Mouse (Mus musculus) kidney, embryonic 16.5 days (tissue): ENCODE measurements at regions not wholly inside any gene's neighbourhood (a gene's known extent, or its start where the extent isn't known, plus 50 kb on each side); places are given as distances from the start of the nearest gene placed in this dataset.
A peak's percentile ranks its signal among the peaks of the same experiment; 100 is the strongest.
"Not testable (repeated sequence)": the region's sequence is repeated elsewhere in the genome, so short reads cannot be mapped to it uniquely, and the experiment has no call there.

ENCODE experiments used
- ATAC-seq: fragments of 200-750 bp; cut with Nextera tagmentation; 2 replicates; pipeline ENCODE4 v1.8.0; 2017; ENCODE audit warnings: moderate TSS enrichment; ENCODE audit not compliant: low FRiP score, low TSS enrichment
- H3K27ac ChIP-seq: fragments of 300-500 bp; sonication (generic); 2 replicates; pipeline ENCODE4 v1.5.1; 2014; ENCODE audit warnings: low read length
- H3K27me3 ChIP-seq: fragments of 300-500 bp; sonication (generic); 2 replicates; pipeline ENCODE4 v1.6.1; 2014; ENCODE audit warnings: low read length, control low read depth, mixed read lengths; ENCODE audit not compliant: insufficient read depth
- H3K36me3 ChIP-seq: fragments of 300-500 bp; sonication (generic); 2 replicates; pipeline ENCODE4 v1.6.1; 2014; ENCODE audit warnings: low read length, control low read depth, mixed read lengths; ENCODE audit not compliant: insufficient read depth
- H3K4me1 ChIP-seq: fragments of 300-500 bp; sonication (generic); 2 replicates; pipeline ENCODE4 v1.6.1; 2014; ENCODE audit warnings: low read length, control low read depth, mixed read lengths; ENCODE audit not compliant: insufficient read depth
- H3K4me2 ChIP-seq: fragments of 300-500 bp; sonication (generic); replicated peaks from 2 replicates; pipeline ENCODE4 v1.6.1; 2014; ENCODE audit warnings: low read depth, low read length
- H3K4me3 ChIP-seq: fragments of 300-500 bp; sonication (generic); 2 replicates; pipeline ENCODE4 v1.5.1; 2014; ENCODE audit warnings: mild to moderate bottlenecking, low read length
- H3K9ac ChIP-seq: fragments of 300-500 bp; sonication (generic); replicated peaks from 2 replicates; pipeline ENCODE4 v1.6.1; 2014; ENCODE audit warnings: low read length
- H3K9me3 ChIP-seq: fragments of 300-500 bp; sonication (generic); 2 replicates; pipeline ENCODE4 v1.6.1; 2016; ENCODE audit warnings: low read length, control low read depth
- WGBS: fragments of 180-500 bp; shearing (Covaris S2); extraction: QIAGEN DNeasy Blood & Tissue Kit; methylation state at CpG from one replicate; pipeline ENCODE4 v1.1.7; 2014; 5-methylcytosine and 5-hydroxymethylcytosine counted together

DNA sequence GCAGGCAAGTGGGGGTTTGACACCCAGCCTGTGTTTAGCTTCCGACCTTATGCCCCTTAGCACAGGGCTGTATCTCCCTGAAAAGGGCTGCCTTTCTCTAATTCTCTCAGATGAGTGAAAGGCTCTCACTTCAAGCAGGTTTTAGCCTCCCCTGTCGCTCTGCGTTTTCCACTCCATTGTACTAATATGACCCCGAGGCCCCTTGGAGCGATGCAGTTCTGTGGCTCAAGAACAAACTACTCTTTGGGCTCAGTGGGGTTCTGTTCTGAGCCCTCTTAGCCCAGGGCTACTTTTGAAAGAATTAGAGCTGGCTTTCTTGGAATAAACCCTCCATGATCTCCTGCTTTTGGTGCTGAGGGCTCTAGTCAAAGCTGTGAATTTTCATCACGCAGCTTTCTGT, 53.4 kb upstream of the Castor2 start:
- H3K4me1 ChIP-seq: peaks cover 5% of the 10 kb centered on the region
- no peaks in the 10 kb centered on the region for H3K27me3 ChIP-seq
- H3K4me3 ChIP-seq: no peak overlapping the region
- no peak overlapping the region for H3K4me2 ChIP-seq
- H3K36me3 ChIP-seq: no peaks in the 10 kb centered on the region
- no peaks in the 10 kb centered on the region for H3K9me3 ChIP-seq
- H3K27ac ChIP-seq: no peak overlapping the region
- WGBS: 80% methylated on average over 6 of the region's 6 CpGs
- no peak overlapping the region for H3K9ac ChIP-seq
- ATAC-seq: no peak

DNA sequence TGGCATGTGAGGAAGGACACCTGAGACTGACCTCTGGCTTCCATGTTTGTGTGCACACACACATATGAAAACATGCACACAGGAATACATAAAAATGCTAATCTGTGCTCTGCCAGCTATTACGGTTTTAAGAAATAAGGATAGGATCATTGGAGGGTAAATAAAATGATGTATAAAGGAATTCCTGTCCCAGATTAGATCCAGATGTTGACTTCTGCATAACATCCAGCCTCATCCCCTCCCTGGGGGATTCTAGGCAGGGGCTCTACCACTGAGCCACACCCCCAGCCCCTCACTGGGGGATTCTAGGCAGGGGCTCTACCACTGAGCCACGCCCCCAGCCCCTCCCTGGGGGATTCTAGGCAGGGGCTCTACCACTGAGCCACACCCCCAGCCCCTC, 56.6 kb upstream of the Castor2 start:
- H3K9ac ChIP-seq, ATAC-seq, H3K4me3 ChIP-seq, H3K36me3 ChIP-seq, H3K4me2 ChIP-seq, H3K9me3 ChIP-seq, H3K4me1 ChIP-seq, H3K27ac ChIP-seq, H3K27me3 ChIP-seq: not testable (repeated sequence)
- WGBS: 62% methylated on average over 1 of the region's 2 CpGs

DNA sequence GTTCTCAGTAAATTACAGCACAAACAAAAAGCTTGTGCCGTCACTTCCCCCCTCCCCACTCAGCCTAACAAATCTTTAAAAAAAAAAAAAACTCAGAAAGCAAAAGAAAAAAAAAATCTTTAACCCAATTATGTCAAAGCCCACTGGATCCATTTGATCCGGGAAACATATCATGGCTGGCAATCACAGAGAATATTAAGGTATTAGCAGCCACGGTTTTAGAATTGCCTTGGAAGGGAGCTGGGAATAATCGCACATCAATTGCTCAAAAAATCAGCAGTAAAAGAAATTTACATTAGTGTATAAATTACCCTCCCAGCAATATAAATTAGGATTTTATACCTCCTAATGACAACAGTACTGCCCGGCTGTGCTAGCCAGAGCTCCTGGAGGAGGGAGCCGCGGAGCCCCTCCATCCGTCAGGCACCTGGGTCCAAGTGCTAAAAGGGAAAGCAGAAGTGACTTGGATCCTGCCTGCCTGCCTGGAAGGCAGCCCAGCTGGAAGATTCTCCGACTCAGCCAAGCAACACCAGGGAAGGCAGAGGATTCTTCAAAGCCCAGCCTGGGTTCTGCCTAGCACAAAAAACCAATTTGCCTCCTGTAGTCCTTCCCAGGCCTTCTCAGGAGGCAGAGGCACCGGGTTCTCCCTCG, 72.1 kb upstream of the Castor2 start:
- H3K9ac ChIP-seq: no peak overlapping the region
- ATAC-seq: no peak
- WGBS: 26% methylated on average over 11 of the region's 11 CpGs
- no peaks in the 10 kb centered on the region for H3K27me3 ChIP-seq
- H3K4me2 ChIP-seq: peak overlapping the region; percentile 9; the same call in 1 of the 2 replicates
- H3K9me3 ChIP-seq: peaks cover 3% of the 10 kb centered on the region; the same call in 1 of the 2 replicates
- H3K36me3 ChIP-seq: no peaks in the 10 kb centered on the region
- peaks cover 6% of the 10 kb centered on the region; the same call in 1 of the 2 replicates for H3K4me1 ChIP-seq
- H3K27ac ChIP-seq: no peak overlapping the region
- no peak overlapping the region for H3K4me3 ChIP-seq

DNA sequence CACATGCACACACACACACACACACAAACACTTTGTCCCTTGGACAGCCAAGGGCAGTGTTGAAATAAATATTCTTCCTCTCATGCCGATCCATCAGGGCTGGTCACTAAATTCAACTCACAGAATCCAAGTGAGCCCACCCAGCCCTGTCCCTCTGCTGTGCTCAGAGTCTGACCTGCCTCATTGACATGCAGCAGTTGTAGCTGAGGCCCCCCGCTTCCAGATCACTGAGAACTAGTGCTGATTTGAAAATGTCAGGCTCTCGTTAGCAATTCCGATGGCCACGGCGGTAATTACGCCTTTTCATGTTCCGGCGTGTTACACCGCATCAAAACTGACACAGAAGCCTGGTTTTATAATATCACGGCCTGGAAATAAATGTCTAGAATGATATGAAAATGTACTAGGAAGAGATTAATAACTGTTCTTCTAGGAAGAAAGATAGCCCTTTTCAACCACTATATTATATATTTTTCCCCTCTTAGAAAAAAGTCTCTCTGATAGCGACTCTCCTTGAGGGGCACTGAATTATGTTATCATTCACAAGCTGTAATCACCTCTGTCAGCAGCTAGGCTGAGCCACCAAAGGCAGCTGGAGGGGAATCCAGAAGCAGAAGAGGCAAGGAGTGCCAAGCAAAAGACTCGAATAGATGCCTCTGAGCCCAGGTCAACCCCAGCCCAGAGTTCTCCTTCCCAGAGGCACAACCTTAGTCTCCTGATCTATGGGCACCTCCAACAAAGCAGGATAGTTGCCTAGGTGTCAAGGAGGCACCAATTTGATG, 79.7 kb upstream of the Castor2 start:
- no peaks in the 10 kb centered on the region for H3K27me3 ChIP-seq
- no peak overlapping the region for H3K4me3 ChIP-seq
- peaks cover 2% of the 10 kb centered on the region for H3K4me1 ChIP-seq
- peaks cover 3% of the 10 kb centered on the region; the same call in 1 of the 2 replicates for H3K9me3 ChIP-seq
- ATAC-seq: no peak
- 83% methylated on average over 13 of the region's 13 CpGs for WGBS
- no peak overlapping the region for H3K4me2 ChIP-seq
- H3K9ac ChIP-seq: no peak overlapping the region
- H3K36me3 ChIP-seq: no peaks in the 10 kb centered on the region
- H3K27ac ChIP-seq: no peak overlapping the region

DNA sequence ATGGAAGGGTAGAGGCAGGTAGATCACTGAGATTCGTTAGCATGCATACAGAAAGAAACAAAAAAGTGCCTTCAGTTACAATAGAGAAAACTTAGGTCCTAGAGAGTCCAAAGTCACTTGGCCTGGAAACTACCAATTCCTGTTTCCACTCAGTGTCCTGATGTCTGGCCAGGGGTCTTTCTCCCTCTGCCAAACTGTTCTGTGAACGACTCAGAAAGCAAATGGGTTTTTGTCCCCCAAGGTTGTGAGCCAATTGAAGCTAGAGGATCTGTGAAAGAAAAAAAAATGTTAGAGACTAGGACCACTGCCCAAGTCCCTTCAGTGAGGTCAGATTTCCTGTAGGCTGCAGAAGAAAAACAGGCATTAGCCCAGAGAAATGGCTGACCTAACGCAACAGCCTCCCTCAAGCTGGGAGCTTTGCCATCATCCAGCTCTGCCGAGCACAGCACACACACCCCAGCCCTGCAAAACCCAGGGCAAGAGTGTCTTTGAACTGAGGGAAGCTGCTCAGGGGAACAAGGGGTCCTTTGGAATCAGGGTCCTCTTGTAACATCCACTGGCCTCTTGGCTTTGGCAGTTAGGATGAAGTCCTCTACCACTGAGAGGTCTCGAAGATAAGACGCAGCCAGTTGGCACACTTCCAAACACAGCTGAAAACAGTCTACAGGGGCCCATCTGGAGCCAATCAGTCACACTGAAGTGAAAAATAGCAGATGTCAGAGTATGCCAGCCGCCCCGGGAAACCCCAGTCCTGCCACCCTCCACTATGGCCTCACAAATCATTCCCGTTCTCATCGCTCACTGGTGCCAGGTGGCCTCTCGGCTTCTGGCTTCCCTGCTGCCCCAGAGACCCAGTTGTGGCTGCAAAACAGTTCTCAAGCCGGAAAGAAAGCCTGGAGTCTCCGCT, 85.0 kb upstream of the Castor2 start:
- Histone ChIP-seq H3K36me3 (no peaks in the 10 kb centered on the region), H3K4me1 (peaks cover 14% of the 10 kb centered on the region), H3K9ac (no peak overlapping the region), H3K27ac (peak overlapping the region; percentile 44), H3K9me3 (no peaks in the 10 kb centered on the region), H3K27me3 (no peaks in the 10 kb centered on the region), H3K4me3 (no peak overlapping the region), H3K4me2 (0 out of 2 replicates have a peak overlapping the region, but pooled peaks have one; percentile 13)
- WGBS: 16% methylated on average over 13 of the region's 13 CpGs
- peak; percentile 82 for ATAC-seq

DNA sequence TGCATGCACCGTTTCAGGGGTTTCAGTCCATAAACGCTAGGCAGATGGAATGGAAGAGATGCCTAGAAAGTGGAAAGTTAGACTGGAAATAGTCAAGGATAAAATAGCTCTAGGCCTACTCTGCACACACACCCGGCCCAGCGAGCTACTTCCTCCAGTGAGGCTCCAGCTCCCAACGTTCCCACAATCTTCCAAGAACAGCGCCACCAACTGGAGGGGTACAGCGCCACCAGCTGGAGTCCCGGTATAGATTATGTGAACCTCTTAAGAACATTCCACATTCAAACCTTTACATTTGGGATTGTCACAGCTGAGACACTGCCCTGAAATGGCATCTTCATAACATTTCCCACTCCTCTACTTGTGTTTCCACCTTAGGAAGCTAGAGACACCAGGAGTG, 86.3 kb upstream of the Castor2 start:
- no peak overlapping the region for H3K9ac ChIP-seq
- no peaks in the 10 kb centered on the region for H3K36me3 ChIP-seq
- WGBS: 86% methylated on average over 8 of the region's 8 CpGs
- no peak overlapping the region for H3K4me3 ChIP-seq
- ATAC-seq: no peak
- H3K27me3 ChIP-seq: no peaks in the 10 kb centered on the region
- H3K4me2 ChIP-seq: no peak overlapping the region
- no peak overlapping the region for H3K27ac ChIP-seq
- peaks cover 14% of the 10 kb centered on the region for H3K4me1 ChIP-seq
- H3K9me3 ChIP-seq: no peaks in the 10 kb centered on the region

DNA sequence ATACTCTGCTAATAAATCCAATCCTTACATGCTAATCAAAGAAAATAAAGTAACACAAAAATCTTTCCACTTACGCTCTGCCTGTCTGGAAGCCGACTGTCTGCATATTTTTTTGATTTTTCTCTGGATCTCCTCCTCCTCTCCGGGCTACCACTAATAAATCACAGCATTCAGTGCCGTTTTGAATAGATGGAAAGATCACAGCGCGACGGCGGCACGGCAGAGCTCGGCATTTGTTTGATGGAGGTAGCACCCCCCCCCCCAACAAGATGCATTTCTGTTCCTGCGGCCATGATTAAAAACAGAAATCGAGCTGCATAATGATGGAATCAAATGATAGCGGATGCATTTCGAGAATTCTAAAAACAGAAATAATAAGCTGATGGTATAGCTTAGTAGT, 89.7 kb upstream of the Castor2 start:
- Histone ChIP-seq H3K9ac (no peak overlapping the region), H3K36me3 (no peaks in the 10 kb centered on the region), H3K4me2 (no peak overlapping the region), H3K4me1 (peaks cover 15% of the 10 kb centered on the region), H3K27ac (no peak overlapping the region), H3K4me3 (no peak overlapping the region), H3K27me3 (no peaks in the 10 kb centered on the region), H3K9me3 (peaks cover under 1% of the 10 kb centered on the region; the same call in 1 of the 2 replicates)
- WGBS: 74% methylated on average over 14 of the region's 14 CpGs
- no peak for ATAC-seq

DNA sequence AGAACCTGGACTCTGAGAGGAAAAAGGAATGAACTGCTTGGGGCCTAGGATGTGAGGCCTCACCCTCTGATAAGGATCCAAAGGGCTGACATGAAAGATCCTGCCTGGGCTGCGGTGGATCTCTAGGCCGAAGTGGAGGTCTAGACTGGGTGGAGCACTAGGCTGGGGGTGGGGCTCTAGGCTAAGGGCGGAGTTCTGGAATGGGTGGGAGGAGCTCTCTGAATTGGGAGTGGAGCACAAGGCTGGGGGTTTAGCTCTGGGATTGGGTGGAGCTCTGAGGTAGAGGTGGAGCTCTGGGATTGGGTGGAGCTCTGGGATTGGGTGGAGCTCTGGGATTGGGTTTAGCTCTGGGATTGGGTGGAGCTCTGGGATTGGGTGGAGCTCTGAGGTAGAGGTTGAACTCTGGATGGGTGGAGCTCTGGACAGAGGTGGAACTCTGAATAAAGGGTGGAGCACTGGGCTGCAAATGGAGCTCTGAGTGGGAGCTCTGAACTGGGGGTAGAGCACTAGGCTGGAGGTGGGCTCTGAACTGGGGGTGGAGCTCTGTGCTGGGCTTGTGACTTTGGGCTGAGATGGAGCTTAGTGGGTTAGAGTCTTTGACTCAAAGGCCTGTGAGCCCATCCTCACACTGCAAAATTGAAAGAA, 92.3 kb upstream of the Castor2 start:
- H3K9ac ChIP-seq: no peak overlapping the region
- no peaks in the 10 kb centered on the region for H3K36me3 ChIP-seq
- no peaks in the 10 kb centered on the region for H3K27me3 ChIP-seq
- no peak overlapping the region for H3K27ac ChIP-seq
- WGBS: 21% methylated on average over 3 of the region's 3 CpGs
- H3K4me2 ChIP-seq: no peak overlapping the region
- H3K9me3 ChIP-seq: peaks cover 4% of the 10 kb centered on the region; the same call in 1 of the 2 replicates
- H3K4me3 ChIP-seq: no peak overlapping the region
- ATAC-seq: peak; percentile 64; the same call in 1 of the 2 replicates
- H3K4me1 ChIP-seq: peaks cover 3% of the 10 kb centered on the region; the same call in 1 of the 2 replicates

DNA sequence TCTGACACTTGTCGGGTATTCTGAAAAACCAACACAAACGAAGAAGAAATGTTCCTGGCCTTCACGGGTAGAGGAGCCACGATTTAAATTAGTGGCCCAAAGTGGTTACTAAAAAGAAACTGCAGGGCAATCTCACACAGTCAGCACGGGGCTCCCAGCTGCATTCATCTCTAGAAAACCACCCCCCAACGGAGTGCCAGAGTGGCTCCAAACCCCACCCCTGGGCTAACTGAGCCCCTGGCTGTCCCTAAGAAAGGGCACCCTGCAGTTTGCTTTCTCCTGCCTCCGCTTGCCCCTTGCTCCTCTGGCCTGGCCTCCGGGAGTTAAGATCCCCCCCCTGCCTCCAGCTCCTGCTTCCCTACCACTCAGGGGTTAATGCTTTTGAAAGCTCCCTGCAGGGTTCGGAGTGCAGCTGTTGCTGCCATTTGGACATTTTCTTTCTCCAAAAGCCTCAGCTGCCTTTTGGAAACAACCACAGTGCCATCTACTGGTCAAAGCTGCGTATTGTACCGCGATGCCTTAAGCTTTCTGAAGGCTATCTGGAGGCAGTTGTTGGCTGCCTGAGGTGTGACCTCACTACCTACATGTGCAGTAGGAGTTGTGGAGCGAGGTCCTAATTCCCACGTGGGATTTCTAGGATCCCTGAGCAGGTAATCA, 92.9 kb upstream of the Castor2 start:
- peak; percentile 86 for ATAC-seq
- Histone ChIP-seq H3K4me2 (peak overlapping the region; percentile 53), H3K36me3 (no peaks in the 10 kb centered on the region), H3K27me3 (no peaks in the 10 kb centered on the region), H3K4me1 (peaks cover 3% of the 10 kb centered on the region; the same call in 1 of the 2 replicates), H3K9ac (0 out of 2 replicates have a peak overlapping the region, but pooled peaks have one; percentile 27), H3K9me3 (peaks cover 4% of the 10 kb centered on the region; the same call in 1 of the 2 replicates), H3K27ac (no peak overlapping the region), H3K4me3 (peak overlapping the region; percentile 30)
- WGBS: 6% methylated on average over 14 of the region's 14 CpGs
